Mouse (Mus musculus): ENCODE results near the gene Dus4l. TPM values are rescaled to one million over a fixed set of nuclear protein-coding genes. Genes with fewer than 3 reads are reported as not detected.

The Dus4l gene
- total RNA-seq, 1 experiment from 2014 or later: 40.1 TPM

DNA sequence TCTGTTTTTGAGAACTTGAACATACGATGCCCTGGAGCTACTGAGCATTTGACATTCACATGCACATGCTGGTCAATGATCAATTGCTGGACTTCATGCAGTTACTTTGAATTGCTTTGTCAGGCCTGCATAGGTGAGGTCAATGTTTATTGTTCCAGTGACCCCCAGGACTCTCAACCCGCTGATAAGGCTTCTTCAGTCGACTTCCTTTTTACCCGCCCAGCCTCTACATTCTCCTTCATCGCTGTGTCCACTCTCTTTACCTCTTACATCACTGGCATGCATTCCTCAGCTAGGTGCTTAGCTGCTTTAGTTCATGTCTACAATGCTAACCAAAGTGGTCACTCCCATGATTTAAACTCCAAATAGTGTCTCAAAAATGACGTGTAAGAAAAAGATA is 51.0 kb downstream of the Dus4l start:
- no peak for ATAC-seq (replicated peaks; ENCODE audit: low read depth, poor library complexity, severe bottlenecking)

DNA sequence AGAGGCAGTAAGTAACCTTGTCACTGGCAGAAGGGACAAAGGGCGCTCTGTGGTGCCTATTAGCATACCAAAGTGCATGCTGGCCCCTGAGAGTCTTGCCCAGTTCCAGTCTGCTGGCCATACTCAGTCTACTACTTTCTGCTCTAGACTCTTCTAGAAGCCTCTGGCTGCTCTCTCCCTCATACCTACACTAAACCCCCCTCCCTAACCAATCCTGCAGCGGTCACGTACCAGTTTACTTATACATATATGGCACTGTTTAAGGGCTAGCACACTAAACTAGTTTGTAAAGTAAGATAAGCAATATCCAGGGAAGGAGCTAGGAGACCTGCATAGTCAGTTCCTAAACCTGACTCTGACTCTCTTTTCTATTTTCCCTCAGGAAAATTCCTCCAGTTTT is 60.3 kb downstream of the Dus4l start:
- no peak for ATAC-seq (replicated peaks; ENCODE audit: low read depth, poor library complexity, severe bottlenecking)

DNA sequence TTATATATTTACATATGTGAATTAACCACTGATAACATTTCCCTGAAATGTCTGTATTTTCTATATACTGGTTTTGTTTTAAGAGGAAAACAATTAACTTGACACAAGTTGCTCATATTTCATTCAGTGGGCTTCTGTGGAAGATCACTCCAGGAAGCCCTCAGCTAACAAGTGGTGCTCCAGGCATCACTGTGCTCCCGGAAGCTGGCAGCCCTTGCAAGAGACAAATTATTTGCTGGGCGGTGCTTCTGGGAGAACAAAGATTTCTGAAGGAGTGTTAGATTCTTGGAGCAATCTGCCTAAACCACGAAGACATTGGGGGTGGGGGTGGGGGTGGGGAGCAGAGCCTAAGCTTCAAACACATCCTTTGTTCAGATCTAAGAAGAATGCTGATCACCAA is 62.6 kb downstream of the Dus4l start:
- no peak for ATAC-seq (replicated peaks; ENCODE audit: low read depth, poor library complexity, severe bottlenecking)

Other genes starting within 250 kb of the Dus4l start
- gene Cbll1, start 155.2 kb downstream of the Dus4l start, total RNA-seq (2017): 14.2 and 15.1 TPM in 2 replicates
- gene Slc26a4, start 94.9 kb downstream of the Dus4l start, total RNA-seq (2017): not detected in 2 replicates
- gene Bcap29, start 20.2 kb downstream of the Dus4l start, total RNA-seq (2017): 52.6 and 75.7 TPM in 2 replicates
- 72.0 and 73.7 TPM in 2 replicates for gene Cog5, start within 50 bp of the Dus4l start, total RNA-seq (2017)
- 0.05 TPM in 1 of 2 replicates, not detected in the other for gene Gpr22, start 59.1 kb upstream of the Dus4l start, total RNA-seq (2017)

Data from common myeloid progenitor, adult 5-6 weeks (primary cell).